Mouse (Mus musculus) mature B cell (primary cell): ENCODE results near the gene Vstm2l.

Source experiments
- in situ Hi-C: fragments of 300-500 bp; cut with MboI; formaldehyde crosslinking; loops from 2 replicates; pipeline ENCODE4 v1.14.3; 2019

Vstm2l gene

GRCm38 (mm10) chr2:157914105-157914764, at the start of gene Vstm2l:
Gene Vstm2l (plus strand): TSS chr2:157914653.
- in situ Hi-C loops, result no loop called here

GRCm38 (mm10) chr2:157867126-157867525, 47.3 kb upstream of the Vstm2l start:
- in situ Hi-C loops, result no loop called here

GRCm38 (mm10) chr2:157870247-157870646, 44.2 kb upstream of the Vstm2l start:
- in situ Hi-C loops, result no loop called here

- in situ Hi-C loops, result no loop called here
Observed at GRCm38 (mm10) chr2:157873223-157873622, 41.2 kb upstream of the Vstm2l start.

GRCm38 (mm10) chr2:157873691-157874090, 40.8 kb upstream of the Vstm2l start:
- in situ Hi-C loops, result no loop called here

- in situ Hi-C loops, result no loop called here
Observed at GRCm38 (mm10) chr2:157875111-157875510, 39.3 kb upstream of the Vstm2l start.

GRCm38 (mm10) chr2:157877394-157877793, 37.1 kb upstream of the Vstm2l start:
- in situ Hi-C loops, result no loop called here

- in situ Hi-C loops, result no loop called here
Observed at GRCm38 (mm10) chr2:157877967-157878366, 36.5 kb upstream of the Vstm2l start.

- in situ Hi-C loops, result no loop called here
Observed at GRCm38 (mm10) chr2:157881939-157882338, 32.5 kb upstream of the Vstm2l start.

- in situ Hi-C loops, result no loop called here
Observed at GRCm38 (mm10) chr2:157887275-157888025, 27.0 kb upstream of the Vstm2l start.

GRCm38 (mm10) chr2:157891166-157891565, 23.3 kb upstream of the Vstm2l start:
- in situ Hi-C loops, result no loop called here

GRCm38 (mm10) chr2:157897131-157897530, 17.3 kb upstream of the Vstm2l start:
- in situ Hi-C loops, result no loop called here

GRCm38 (mm10) chr2:157913204-157913636, 1.2 kb upstream of the Vstm2l start:
- in situ Hi-C loops, result no loop called here

GRCm38 (mm10) chr2:157913705-157914104, 748 bp upstream of the Vstm2l start:
- in situ Hi-C loops, result no loop called here

- in situ Hi-C loops, result no loop called here
Observed at GRCm38 (mm10) chr2:157914889-157915517, 550 bp downstream of the Vstm2l start.

- in situ Hi-C loops, result no loop called here
Observed at GRCm38 (mm10) chr2:157918529-157918928, 4.1 kb downstream of the Vstm2l start.

- in situ Hi-C loops, result no loop called here
Observed at GRCm38 (mm10) chr2:157921551-157921950, 7.1 kb downstream of the Vstm2l start.

GRCm38 (mm10) chr2:157923406-157923805, 9.0 kb downstream of the Vstm2l start:
- in situ Hi-C loops, result no loop called here

- in situ Hi-C loops, result no loop called here
Observed at GRCm38 (mm10) chr2:157924504-157924903, 10.1 kb downstream of the Vstm2l start.

- in situ Hi-C loops, result no loop called here
Observed at GRCm38 (mm10) chr2:157926502-157926901, 12.0 kb downstream of the Vstm2l start.

GRCm38 (mm10) chr2:157926927-157927326, 12.5 kb downstream of the Vstm2l start:
- in situ Hi-C loops, result no loop called here

GRCm38 (mm10) chr2:157927397-157927796, 12.9 kb downstream of the Vstm2l start:
- in situ Hi-C loops, result no loop called here

- in situ Hi-C loops, result no loop called here
Observed at GRCm38 (mm10) chr2:157927815-157928214, 13.4 kb downstream of the Vstm2l start.
